ENCODE assay signal across 18 mouse cellular contexts in genomic region chr1:183194763-183195162, GRCm38 (mm10). TPM values are rescaled to one million over a fixed set of nuclear protein-coding genes. Genes with fewer than 3 reads are reported as not detected.
DNase-seq lines count a peak whose midpoint lies in the region; ATAC-seq and TF ChIP-seq lines count a peak whose summit lies in the region.
"Had no signal": no experiment of that assay in that cellular context is flagged by ENCODE, and none has a peak within 500 bp of the region (broad histone marks: within the 10 kb centered on the region; RNA-seq: fewer than 3 reads in every experiment).

No protein-coding gene starts in this region.

- peak overlapping the region; percentile 38 for H3K27ac ChIP-seq in gastrocnemius, adult 2 months
- H3K27ac ChIP-seq in lung, postnatal 0 days (ENCODE audit: low read length) = no peak overlapping the region
- peak overlapping the region; percentile 61; the same call in 1 of the 2 replicates for H3K27ac ChIP-seq in limb, embryonic 10.5 days
- H3K27ac ChIP-seq: forebrain, embryonic 15.5 days; heart, embryonic 10.5 days; hindbrain, embryonic 12.5 days; midbrain, embryonic 12.5 days had no signal

- no peaks in the 10 kb centered on the region for H3K9me3 ChIP-seq in lung, postnatal 0 days (ENCODE audit: low read length)
- H3K9me3 ChIP-seq in limb, embryonic 10.5 days (replicated peaks) = no peaks in the 10 kb centered on the region
- H3K9me3 ChIP-seq: forebrain, embryonic 15.5 days; heart, embryonic 10.5 days; hindbrain, embryonic 12.5 days; midbrain, embryonic 12.5 days had no signal

- peak overlapping the region; percentile 66 for H3K4me3 ChIP-seq in gastrocnemius, adult 2 months
- no peak overlapping the region for H3K4me3 ChIP-seq in lung, postnatal 0 days (ENCODE audit: low read depth, low read length)
- no peak overlapping the region for H3K4me3 ChIP-seq in limb, embryonic 10.5 days
- H3K4me3 ChIP-seq in myocyte = peak overlapping the region; percentile 6
- H3K4me3 ChIP-seq: forebrain, embryonic 15.5 days; heart, embryonic 10.5 days; hindbrain, embryonic 12.5 days; midbrain, embryonic 12.5 days had no signal

- no peak for TF ChIP-seq POLR2A in myocyte (IDR thresholded peaks at IDR 0.05; ENCODE audit: insufficient read length, low read depth)

- TF ChIP-seq CTCF in gastrocnemius, adult 2 months (IDR thresholded peaks at IDR 0.05) = no peak
- TF ChIP-seq CTCF in lung, postnatal 0 days (IDR thresholded peaks at IDR 0.05) = no peak

- no peaks in the 10 kb centered on the region for H3K27me3 ChIP-seq in lung, postnatal 0 days (replicated peaks; ENCODE audit: insufficient read depth, low read length)
- H3K27me3 ChIP-seq in limb, embryonic 10.5 days (ENCODE audit: low read depth, poor library complexity, severe bottlenecking) = no peaks in the 10 kb centered on the region
- H3K27me3 ChIP-seq in myocyte (ENCODE audit: control insufficient read depth, insufficient read depth, insufficient read length) = no peaks in the 10 kb centered on the region
- H3K27me3 ChIP-seq: forebrain, embryonic 15.5 days; hindbrain, embryonic 12.5 days; midbrain, embryonic 12.5 days had no signal

- no peak for TF ChIP-seq EP300 in lung, postnatal 0 days (IDR thresholded peaks at IDR 0.05)

- no peaks in the 10 kb centered on the region for H3K4me1 ChIP-seq in lung, postnatal 0 days (ENCODE audit: insufficient read depth, low read depth, low read length)
- peaks cover 70% of the 10 kb centered on the region for H3K4me1 ChIP-seq in limb, embryonic 10.5 days

- peak overlapping the region; percentile 37; the same call in 1 of the 2 replicates for H3K4me2 ChIP-seq in lung, postnatal 0 days (replicated peaks; ENCODE audit: low read depth, low read length)
- peak overlapping the region; percentile 89 for H3K4me2 ChIP-seq in myocyte (ENCODE audit: low read depth)
- H3K4me2 ChIP-seq: forebrain, embryonic 15.5 days; hindbrain, embryonic 12.5 days; midbrain, embryonic 12.5 days had no signal

- DNase-seq in gastrocnemius, adult 2 months = no peak
- DNase-seq in gastrocnemius, postnatal 25 days = no peak
- DNase-seq in lung, postnatal 0 days (ENCODE audit: low spot score) = no peak
- no peak for DNase-seq in lung, postnatal 25 days (ENCODE audit: low spot score)
- DNase-seq in limb, embryonic 10.5 days (ENCODE audit: low spot score) = no peak
- no peak for DNase-seq in frontal cortex, postnatal 14 days (ENCODE audit: low spot score in 2 of 2)
- DNase-seq in right cerebral cortex, adult 2 months (ENCODE audit: low spot score in 2 of 2) = no peak
- DNase-seq: adrenal gland, postnatal 25 days; cerebellum, adult 9-11 months; gastrocnemius, postnatal 36 days; kidney, postnatal 14 days had no signal

- intact Hi-C loops in gastrocnemius, adult 2 months (cut with DNase I) = no loop called here

- H3K36me3 ChIP-seq in lung, postnatal 0 days (ENCODE audit: insufficient read depth, low read length) = no peaks in the 10 kb centered on the region
- H3K36me3 ChIP-seq in limb, embryonic 10.5 days = peaks cover 3% of the 10 kb centered on the region; the same call in 1 of the 2 replicates
- peaks cover under 1% of the 10 kb centered on the region for H3K36me3 ChIP-seq in myocyte (ENCODE audit: control insufficient read depth, insufficient read depth)
- H3K36me3 ChIP-seq: forebrain, embryonic 15.5 days; heart, embryonic 10.5 days; hindbrain, embryonic 12.5 days; midbrain, embryonic 12.5 days had no signal

- H3ac ChIP-seq in myocyte (ENCODE audit: control insufficient read depth, insufficient read length) = no peak overlapping the region

- H3K79me2 ChIP-seq in myocyte (ENCODE audit: control insufficient read depth, insufficient read depth) = peaks cover 10% of the 10 kb centered on the region

- whole genome bisulfite sequencing in lung, postnatal 0 days = 93% methylated on average over 18 of the region's 18 CpGs
- WGBS in limb, embryonic 10.5 days = 92% methylated on average over 18 of the region's 18 CpGs

- H3K9ac ChIP-seq in lung, postnatal 0 days (replicated peaks; ENCODE audit: low read depth) = no peak overlapping the region
- H3K9ac ChIP-seq: forebrain, embryonic 15.5 days; hindbrain, embryonic 12.5 days; midbrain, embryonic 12.5 days had no signal

- no peak for ATAC-seq in lung, postnatal 0 days
- ATAC-seq: CD4-positive, CD25-positive, alpha-beta regulatory T cell, adult 4 months; forebrain, embryonic 15.5 days; inflammation-experienced regulatory T-cells, adult 6 months had no signal

TF ChIP-seq in myocyte, 11 proteins besides CTCF, POLR2A, EP300 and RAD21:
- TF ChIP-seq REST (IDR thresholded peaks at IDR 0.05; ENCODE audit: insufficient read depth, insufficient read length) (no peak), MYOG (IDR thresholded peaks at IDR 0.05; ENCODE audit: control insufficient read depth in 1 of 3, insufficient read depth in 1 of 3, insufficient read length in 2 of 3, low read depth in 2 of 3) (peak in 2 of 3 experiments; percentile 47 to 68), TCF3 (IDR thresholded peaks at IDR 0.05; ENCODE audit: insufficient read length, low read depth) (peak; percentile 19), MYOD1 (IDR thresholded peaks at IDR 0.05; ENCODE audit: control insufficient read depth in 1 of 3, insufficient read length in 2 of 3, low read depth in 2 of 3) (peak in 2 of 3 experiments; percentile 93 to 95), POLR2AphosphoS2 (IDR thresholded peaks at IDR 0.05; ENCODE audit: insufficient read length, low read depth) (no peak)

RNA-seq across cellular contexts. Expression of gene Disp1, which starts 26.6 kb away (rescaled TPM):
- 1 to 10 TPM; 3.3 to 4.6 TPM for total RNA-seq in gastrocnemius, adult 2 months (2021)
- total RNA-seq in gastrocnemius, postnatal 25 days (2021) = 1 to 10 TPM; 2.5 to 5.0 TPM
- polyA plus RNA-seq in lung, postnatal 0 days (2015; fragmentation: Nextera tagmentation; extraction: Ambion mirVana) = 3.5 and 4.0 TPM in 2 replicates
- 21.8 and 23.1 TPM in 2 replicates for polyA plus RNA-seq in limb, embryonic 10.5 days (2016; fragmentation: Nextera tagmentation; extraction: Ambion mirVana)
- 23.5 TPM for polyA plus RNA-seq in myocyte (2012; fragmentation: generic; extraction: Trizol)

Comparison
In these comparisons a context has a peak if more than half of its experiments do, and no peak if none do; other contexts are left out.
1. H3K4me3 ChIP-seq: peak in gastrocnemius, adult 2 months (single experiment) and myocyte (single experiment); none in lung, postnatal 0 days (single experiment) and limb, embryonic 10.5 days (single experiment).